ENCODE assay signal across 28 mouse cellular contexts in genomic region chr10:88090772-88091171, GRCm38 (mm10). TPM values are rescaled to one million over a fixed set of nuclear protein-coding genes. Genes with fewer than 3 reads are reported as not detected.
"Had no signal": no experiment of that assay in that cellular context is flagged by ENCODE, and none has a peak within 500 bp of the region (broad histone marks: within the 10 kb centered on the region; RNA-seq: fewer than 3 reads in every experiment).

Gene Pmch (plus strand): TSS chr10:88091072.

- ATAC-seq: liver, embryonic 12.5 days had no signal

- H3K36me3 ChIP-seq: neural tube, embryonic 13.5 days had no signal

- H3K4me1 ChIP-seq: limb, embryonic 10.5 days; limb, embryonic 13.5 days; liver, embryonic 12.5 days; liver, embryonic 15.5 days; lung, embryonic 15.5 days; megakaryocyte, embryonic 14.5 days; midbrain, embryonic 10.5 days; neural tube, embryonic 13.5 days; stomach, embryonic 15.5 days had no signal

- DNase-seq: kidney, adult 2 months; kidney, postnatal 25 days; layer of hippocampus, adult 9-11 months; liver; lung, adult 18-20 months; lung, postnatal 10 days; lung, postnatal 36 days; retina, postnatal 1 day; right cerebral cortex, postnatal 25 days; spleen, adult 18-20 months; thymus, postnatal 25 days had no signal

- H3K9me3 ChIP-seq: limb, embryonic 10.5 days; limb, embryonic 13.5 days; liver, embryonic 12.5 days; liver, embryonic 15.5 days; lung, embryonic 15.5 days; megakaryocyte, embryonic 14.5 days; midbrain, embryonic 10.5 days; neural tube, embryonic 13.5 days; stomach, embryonic 15.5 days had no signal

- H3K27me3 ChIP-seq: limb, embryonic 13.5 days; liver, embryonic 12.5 days; liver, embryonic 15.5 days; lung, embryonic 15.5 days; megakaryocyte, embryonic 14.5 days; neural tube, embryonic 13.5 days; stomach, embryonic 15.5 days had no signal

- H3K4me3 ChIP-seq: layer of hippocampus, adult 2 months; limb, embryonic 10.5 days; limb, embryonic 13.5 days; liver, embryonic 12.5 days; liver, embryonic 15.5 days; lung, embryonic 15.5 days; megakaryocyte, embryonic 14.5 days; midbrain, embryonic 10.5 days; myocyte; neural tube, embryonic 13.5 days; stomach, embryonic 15.5 days had no signal

- H3K27ac ChIP-seq: kidney, postnatal 0 days; layer of hippocampus, adult 2 months; limb, embryonic 10.5 days; limb, embryonic 13.5 days; liver, embryonic 12.5 days; liver, embryonic 15.5 days; lung, embryonic 15.5 days; midbrain, embryonic 10.5 days; neural tube, embryonic 13.5 days; stomach, embryonic 15.5 days had no signal

- H3K9ac ChIP-seq: limb, embryonic 13.5 days; liver, embryonic 12.5 days; liver, embryonic 15.5 days; lung, embryonic 15.5 days; neural tube, embryonic 13.5 days; stomach, embryonic 15.5 days had no signal

- H3K4me2 ChIP-seq: limb, embryonic 13.5 days; liver, embryonic 12.5 days; liver, embryonic 15.5 days; lung, embryonic 15.5 days; neural tube, embryonic 13.5 days; stomach, embryonic 15.5 days had no signal

RNA-seq across cellular contexts. Expression of gene Pmch, which starts in this region (rescaled TPM):
- total RNA-seq: layer of hippocampus, adult 2 months; layer of hippocampus, postnatal 25 days; monocyte, adult 5-6 weeks; neutrophil, adult 5-6 weeks had no signal
- polyA plus RNA-seq: kidney, adult 2 months; kidney, embryonic 14.5 days; kidney, postnatal 0 days; large intestine, adult 2 months had no signal
